Mouse (Mus musculus): ENCODE results near the gene Ncbp1. TPM values are rescaled to one million over a fixed set of nuclear protein-coding genes. Genes with fewer than 3 reads are reported as not detected.

The Ncbp1 gene
- polyA plus RNA-seq (2017; shearing (Covaris generic)), result 59.9 TPM

GRCm38 (mm10) chr4:46138287-46139222 is at the start of gene Ncbp1, which contains the start of gene Tstd2:
TSS of gene Ncbp1 (plus strand) at chr4:46138613.
TSS of gene Tstd2 (minus strand) at chr4:46138694.

GRCm38 (mm10) chr4:46195781-46196487 is 57.5 kb downstream of the Ncbp1 start, which contains the start of gene Xpa:
TSS of gene Xpa (minus strand) at chr4:46196311.

Other genes starting within 250 kb of the Ncbp1 start
- 0.11 TPM for gene Ccdc180, start 248.3 kb upstream of the Ncbp1 start, polyA plus RNA-seq (2017; shearing (Covaris generic))
- 14.5 TPM for gene Tdrd7, start 173.3 kb upstream of the Ncbp1 start, polyA plus RNA-seq (2017; shearing (Covaris generic))
- not detected for gene Tmod1, start 99.7 kb upstream of the Ncbp1 start, polyA plus RNA-seq (2017; shearing (Covaris generic))
- 32.3 TPM for gene Tstd2, start 81 bp downstream of the Ncbp1 start, polyA plus RNA-seq (2017; shearing (Covaris generic))
- 35.7 TPM for gene Xpa, start 57.7 kb downstream of the Ncbp1 start, polyA plus RNA-seq (2017; shearing (Covaris generic))
- 0.27 TPM for gene Foxe1, start 205.0 kb downstream of the Ncbp1 start, polyA plus RNA-seq (2017; shearing (Covaris generic))

Data from effector memory CD4-positive, alpha-beta T cell, adult 7 months (primary cell).